Mouse (Mus musculus) hindbrain, embryonic 10.5 days (tissue): ENCODE measurements around the gene Dact2. TPM values are rescaled to one million over a fixed set of nuclear protein-coding genes. Genes with fewer than 3 reads are reported as not detected.
A peak's percentile ranks its signal among the peaks of the same experiment; 100 is the strongest.

Experiments
- DNase-seq: peaks from one replicate; pipeline ENCODE4 v3.0.0-alpha.2; 2017; ENCODE audit warnings: low spot score
- H3K27ac ChIP-seq: fragments of 300-500 bp; sonication (generic); 2 replicates; pipeline ENCODE4 v1.5.1; 2016; ENCODE audit warnings: mild to moderate bottlenecking, moderate library complexity
- H3K27me3 ChIP-seq: fragments of 300-500 bp; sonication (generic); 2 replicates; pipeline ENCODE4 v1.6.1; 2016; ENCODE audit warnings: mild to moderate bottlenecking; ENCODE audit not compliant: poor library complexity, insufficient read depth, severe bottlenecking
- H3K36me3 ChIP-seq: fragments of 300-500 bp; sonication (generic); 2 replicates; pipeline ENCODE4 v1.6.1; 2016; ENCODE audit warnings: mild to moderate bottlenecking, moderate library complexity
- H3K4me1 ChIP-seq: fragments of 300-500 bp; sonication (generic); replicated peaks from 2 replicates; pipeline ENCODE4 v1.6.1; 2016; ENCODE audit warnings: mild to moderate bottlenecking
- H3K4me3 ChIP-seq: fragments of 300-500 bp; sonication (generic); 2 replicates; pipeline ENCODE4 v1.5.1; 2016; ENCODE audit warnings: mild to moderate bottlenecking, moderate library complexity
- H3K9me3 ChIP-seq: fragments of 300-500 bp; sonication (generic); 2 replicates; pipeline ENCODE4 v1.6.1; 2016; ENCODE audit warnings: mild to moderate bottlenecking, moderate library complexity
- WGBS: fragments of 180-500 bp; shearing (Covaris S2); methylation state at CpG from one replicate; pipeline ENCODE4 v1.1.7; 2016; 5-methylcytosine and 5-hydroxymethylcytosine counted together
- polyA plus RNA-seq: library from polyadenylated mRNA; unstranded; fragments of >200 nt; fragmentation: Nextera tagmentation; extraction: Ambion mirVana; gene quantifications from 2 replicates; pipeline ENCODE4 v1.2.1, GENCODE M21; 2016

The Dact2 gene
- polyA plus RNA-seq, 1 experiment from 2014 or later: 0.33 TPM

- Histone ChIP-seq H3K36me3 (no peaks in the 10 kb centered on the region), H3K9me3 (no peaks in the 10 kb centered on the region), H3K4me1 (peaks cover 35% of the 10 kb centered on the region), H3K4me3 (peak overlapping the region; percentile 67), H3K27ac (peak overlapping the region; percentile 79), H3K27me3 (peaks cover 97% of the 10 kb centered on the region)
- peak; percentile 60 for DNase-seq
- WGBS: under 1% methylated on average over 97 of the region's 97 CpGs
Measured at GRCm38 (mm10) chr17:14203121-14203941, 773 bp downstream of the Dact2 start.

- 2% methylated on average over 18 of the region's 18 CpGs for WGBS
- Histone ChIP-seq H3K9me3 (no peaks in the 10 kb centered on the region), H3K36me3 (no peaks in the 10 kb centered on the region), H3K4me3 (peak overlapping the region; percentile 67), H3K27me3 (peaks cover 98% of the 10 kb centered on the region), H3K27ac (no peak overlapping the region), H3K4me1 (peaks cover 35% of the 10 kb centered on the region)
- DNase-seq: peak; percentile 22
Measured at GRCm38 (mm10) chr17:14202291-14203030, 1.6 kb downstream of the Dact2 start.

- peak; percentile 43 for DNase-seq
- Histone ChIP-seq H3K36me3 (no peaks in the 10 kb centered on the region), H3K4me1 (peaks cover 35% of the 10 kb centered on the region), H3K27me3 (peaks cover 98% of the 10 kb centered on the region), H3K9me3 (no peaks in the 10 kb centered on the region), H3K27ac (0 out of 2 replicates have a peak overlapping the region, but pooled peaks have one; percentile 23), H3K4me3 (0 out of 2 replicates have a peak overlapping the region, but pooled peaks have one; percentile 67)
- 11% methylated on average over 12 of the region's 12 CpGs for WGBS
Measured at GRCm38 (mm10) chr17:14201281-14201787, 2.8 kb downstream of the Dact2 start.

GRCm38 (mm10) chr17:14200206-14200605 lies 3.9 kb downstream of the Dact2 start:
- Histone ChIP-seq H3K27me3 (peaks cover 97% of the 10 kb centered on the region), H3K27ac (no peak overlapping the region), H3K4me1 (peaks cover 35% of the 10 kb centered on the region), H3K4me3 (no peak overlapping the region), H3K36me3 (0 out of 2 replicates have a peak, but pooled peaks cover 4% of the 10 kb centered on the region), H3K9me3 (no peaks in the 10 kb centered on the region)
- WGBS: 84% methylated on average over 7 of the region's 7 CpGs
- no peak for DNase-seq

- H3K27me3 ChIP-seq: peaks cover 91% of the 10 kb centered on the region
- 74% methylated on average over 4 of the region's 4 CpGs for WGBS
- no peak for DNase-seq
Measured at GRCm38 (mm10) chr17:14199621-14200020, 4.5 kb downstream of the Dact2 start.

GRCm38 (mm10) chr17:14192924-14193323 lies 11.2 kb downstream of the Dact2 start:
- Histone ChIP-seq H3K36me3 (0 out of 2 replicates have a peak, but pooled peaks cover 4% of the 10 kb centered on the region), H3K9me3 (no peaks in the 10 kb centered on the region), H3K27me3 (peaks cover 40% of the 10 kb centered on the region), H3K4me3 (no peak overlapping the region), H3K4me1 (no peaks in the 10 kb centered on the region; the same call in 1 of the 2 replicates), H3K27ac (no peak overlapping the region)
- no peak for DNase-seq
- WGBS: 71% methylated on average over 9 of the region's 9 CpGs

More at GRCm38 (mm10) chr17:14199621-14200020, 4.5 kb downstream of the Dact2 start:
- Histone ChIP-seq H3K36me3 (0 out of 2 replicates have a peak, but pooled peaks cover 4% of the 10 kb centered on the region), H3K4me1 (peaks cover 35% of the 10 kb centered on the region), H3K9me3 (no peaks in the 10 kb centered on the region), H3K27ac (no peak overlapping the region), H3K4me3 (no peak overlapping the region)

GRCm38 (mm10) chr17:14192432-14192831 lies 11.7 kb downstream of the Dact2 start:
- Histone ChIP-seq H3K27me3 (peaks cover 35% of the 10 kb centered on the region), H3K4me3 (no peak overlapping the region), H3K27ac (no peak overlapping the region), H3K36me3 (0 out of 2 replicates have a peak, but pooled peaks cover 4% of the 10 kb centered on the region), H3K9me3 (no peaks in the 10 kb centered on the region), H3K4me1 (no peaks in the 10 kb centered on the region; the same call in 1 of the 2 replicates)
- WGBS: 86% methylated on average over 4 of the region's 4 CpGs
- no peak for DNase-seq

- Histone ChIP-seq H3K27ac (no peak overlapping the region), H3K9me3 (no peaks in the 10 kb centered on the region), H3K4me3 (no peak overlapping the region), H3K36me3 (no peaks in the 10 kb centered on the region), H3K27me3 (0 out of 2 replicates have a peak, but pooled peaks cover 11% of the 10 kb centered on the region), H3K4me1 (no peaks in the 10 kb centered on the region)
- no peak for DNase-seq
Measured at GRCm38 (mm10) chr17:14188455-14188854, 15.6 kb downstream of the Dact2 start.

- Histone ChIP-seq H3K4me1 (no peaks in the 10 kb centered on the region), H3K27me3 (0 out of 2 replicates have a peak, but pooled peaks cover 8% of the 10 kb centered on the region), H3K27ac (no peak overlapping the region), H3K9me3 (no peaks in the 10 kb centered on the region), H3K36me3 (no peaks in the 10 kb centered on the region), H3K4me3 (no peak overlapping the region)
- no peak for DNase-seq
Measured at GRCm38 (mm10) chr17:14187096-14187495, 17.0 kb downstream of the Dact2 start.

- no peaks in the 10 kb centered on the region for H3K4me1 ChIP-seq
- no peaks in the 10 kb centered on the region for H3K36me3 ChIP-seq
- WGBS: 86% methylated on average over 3 of the region's 3 CpGs
- DNase-seq: no peak
- no peaks in the 10 kb centered on the region for H3K9me3 ChIP-seq
- H3K27me3 ChIP-seq: 0 out of 2 replicates have a peak, but pooled peaks cover 1% of the 10 kb centered on the region
- H3K27ac ChIP-seq: no peak overlapping the region
- no peak overlapping the region for H3K4me3 ChIP-seq
Measured at GRCm38 (mm10) chr17:14186176-14186575, 17.9 kb downstream of the Dact2 start.

- Histone ChIP-seq H3K4me1 (no peaks in the 10 kb centered on the region), H3K36me3 (no peaks in the 10 kb centered on the region), H3K27me3 (no peaks in the 10 kb centered on the region), H3K9me3 (no peaks in the 10 kb centered on the region), H3K4me3 (no peak overlapping the region), H3K27ac (no peak overlapping the region)
- DNase-seq: no peak
- WGBS: 85% methylated on average over 4 of the region's 4 CpGs
Measured at GRCm38 (mm10) chr17:14184192-14184814, 19.8 kb downstream of the Dact2 start.

GRCm38 (mm10) chr17:14183717-14184116 lies 20.4 kb downstream of the Dact2 start:
- Histone ChIP-seq H3K27ac (no peak overlapping the region), H3K36me3 (no peaks in the 10 kb centered on the region), H3K9me3 (no peaks in the 10 kb centered on the region), H3K4me3 (no peak overlapping the region), H3K4me1 (no peaks in the 10 kb centered on the region), H3K27me3 (no peaks in the 10 kb centered on the region)
- 87% methylated on average over 4 of the region's 4 CpGs for WGBS
- no peak for DNase-seq
